Mouse (Mus musculus): ENCODE results near the gene U2af1.

Gene U2af1

DNA sequence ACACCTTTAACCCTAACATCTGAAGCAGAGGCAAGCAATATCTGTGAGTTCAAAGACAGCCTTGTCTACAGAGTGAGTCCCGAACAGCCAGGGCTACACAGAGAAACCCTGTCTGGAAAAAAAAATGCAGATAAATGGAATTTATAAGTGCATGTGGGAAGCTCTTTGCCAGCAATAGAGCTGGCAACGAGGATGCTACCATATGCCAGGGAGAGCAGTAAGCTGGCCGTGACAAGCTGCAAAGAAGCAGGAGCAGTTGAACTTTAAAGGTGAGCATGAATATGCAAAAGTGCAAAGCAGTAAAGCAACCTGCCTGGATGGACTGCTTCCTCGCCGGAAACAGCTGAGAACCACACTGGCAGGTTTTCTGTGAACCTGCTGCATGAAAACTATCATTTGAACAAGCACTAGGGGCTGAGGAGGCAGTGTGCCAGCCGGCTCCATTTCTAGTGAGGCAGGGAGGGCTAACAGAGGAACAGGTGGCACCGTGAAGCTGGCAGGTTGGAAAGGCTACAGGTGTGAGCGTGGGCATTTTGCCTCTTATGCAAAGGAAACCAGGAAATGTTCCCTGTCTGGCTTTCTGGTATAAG is 2.1 kb upstream of the U2af1 start:
- DNase-seq (ENCODE audit: low read depth, low spot score), result no peak

DNA sequence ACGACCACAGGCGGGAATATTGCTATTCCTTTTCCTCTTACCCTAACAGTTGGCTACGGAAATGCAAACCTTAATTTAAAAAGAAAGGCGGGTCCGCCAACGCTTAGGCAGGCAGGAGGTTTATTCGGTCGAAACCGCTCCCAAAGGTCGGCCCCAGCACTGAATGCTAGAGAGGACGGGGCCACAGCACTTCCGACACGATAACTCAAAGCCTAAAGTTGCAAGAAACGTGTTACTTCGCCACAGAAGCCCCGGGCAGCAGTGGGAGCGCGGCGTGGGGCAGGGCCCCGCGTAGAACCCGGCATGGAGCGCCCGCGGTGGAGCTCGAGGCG is 590 bp downstream of the U2af1 start:
- DNase-seq (ENCODE audit: low read depth, low spot score), result no peak

DNA sequence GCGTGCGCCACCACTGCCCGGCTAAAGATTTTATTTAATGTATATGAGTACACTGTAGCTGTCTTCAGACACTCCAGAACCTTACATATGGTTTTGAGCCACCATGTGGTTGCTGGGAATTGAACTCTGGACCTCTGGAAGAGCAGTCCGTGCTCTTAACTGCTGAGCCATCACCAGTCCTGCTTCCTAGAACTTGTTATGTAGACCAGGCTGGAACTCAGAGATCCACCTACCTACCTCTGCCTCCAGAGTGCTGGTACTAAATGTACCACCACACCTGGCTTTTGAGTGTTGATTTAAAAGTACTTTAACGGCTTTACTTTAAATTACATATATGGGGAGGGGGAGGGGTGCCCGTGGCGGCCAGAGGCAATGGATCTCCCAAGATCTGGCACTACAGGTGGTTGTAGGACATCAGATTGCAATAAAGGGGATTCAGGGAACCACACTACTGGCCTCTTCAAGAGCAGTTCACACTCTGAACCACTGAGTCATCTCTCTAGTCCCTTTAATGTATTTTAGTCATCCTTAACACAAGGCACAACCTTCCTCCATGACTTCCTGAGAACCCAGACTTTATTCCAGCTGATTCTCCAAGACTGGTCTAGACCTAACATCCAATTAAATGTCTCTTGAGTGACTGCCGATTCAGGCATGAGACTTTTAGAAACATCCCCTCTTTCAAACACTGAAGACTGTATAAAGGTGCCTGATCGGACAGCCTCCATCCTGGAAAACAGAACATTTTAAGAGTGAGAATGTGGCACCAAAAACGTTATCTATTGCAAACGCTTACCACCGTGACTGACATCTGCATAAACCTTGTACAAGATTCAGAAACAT is 1.3 kb downstream of the U2af1 start:
- DNase-seq (ENCODE audit: low read depth, low spot score), result no peak

DNA sequence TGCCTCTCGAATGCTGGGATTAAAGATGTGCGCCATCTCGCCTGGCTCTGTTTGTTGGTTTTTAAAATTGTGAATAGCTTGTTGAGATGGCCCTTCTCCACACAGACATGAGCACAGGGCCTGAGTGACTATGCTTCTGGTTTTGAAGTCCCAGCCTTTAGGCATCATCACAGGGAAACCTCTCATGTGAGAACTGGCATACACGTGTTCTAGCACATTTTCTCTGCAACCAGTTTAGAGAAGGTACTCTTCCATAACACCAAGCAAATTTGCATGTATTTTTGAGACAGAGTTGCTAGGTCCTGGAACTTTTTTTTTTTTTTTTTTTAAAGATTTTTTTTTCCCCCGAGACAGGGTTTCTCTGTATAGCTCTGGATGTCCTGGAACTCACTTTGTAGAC is 2.0 kb downstream of the U2af1 start:
- no peak for DNase-seq (ENCODE audit: low read depth, low spot score)

DNA sequence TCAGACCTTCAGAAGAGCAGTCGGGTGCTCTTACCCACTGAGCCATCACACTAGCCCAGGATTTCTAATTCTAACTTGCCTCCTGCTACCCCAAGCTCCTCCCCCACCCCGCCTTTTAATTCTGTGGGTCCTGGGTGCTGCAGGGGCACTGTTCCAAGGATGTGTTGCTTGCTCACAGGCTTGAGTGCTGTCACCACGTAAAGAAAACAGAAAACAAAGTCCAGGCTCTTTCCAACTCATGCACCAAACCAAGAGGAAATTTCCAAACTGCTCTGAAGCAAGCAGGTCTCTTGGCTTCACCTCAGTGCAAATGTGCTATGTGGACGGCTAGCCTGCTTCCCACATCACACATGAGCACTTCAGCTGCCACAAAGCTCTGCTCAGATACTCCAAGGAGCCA is 3.3 kb downstream of the U2af1 start:
- peak; percentile 36 for DNase-seq (ENCODE audit: low read depth, low spot score)

DNA sequence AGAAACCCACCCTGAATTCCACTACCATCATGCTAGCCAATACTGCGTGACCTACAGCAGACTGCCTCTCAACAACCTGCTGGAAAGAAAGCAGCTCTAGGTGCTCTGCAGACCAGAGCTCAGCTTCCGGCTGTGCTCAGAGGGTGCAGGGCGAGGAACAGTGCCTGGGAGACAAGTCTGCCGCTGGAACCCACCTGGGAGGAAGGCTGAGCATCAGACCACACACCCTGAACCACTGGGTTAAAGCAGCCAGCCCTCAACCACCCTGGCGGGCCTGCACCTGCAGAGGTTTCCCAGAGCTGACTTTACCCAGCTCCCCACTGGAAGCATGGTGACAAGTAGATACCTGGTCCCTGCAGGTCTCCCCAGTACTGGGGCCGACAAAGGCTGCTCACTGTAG is 5.4 kb downstream of the U2af1 start:
- no peak for DNase-seq (ENCODE audit: low read depth, low spot score)

DNA sequence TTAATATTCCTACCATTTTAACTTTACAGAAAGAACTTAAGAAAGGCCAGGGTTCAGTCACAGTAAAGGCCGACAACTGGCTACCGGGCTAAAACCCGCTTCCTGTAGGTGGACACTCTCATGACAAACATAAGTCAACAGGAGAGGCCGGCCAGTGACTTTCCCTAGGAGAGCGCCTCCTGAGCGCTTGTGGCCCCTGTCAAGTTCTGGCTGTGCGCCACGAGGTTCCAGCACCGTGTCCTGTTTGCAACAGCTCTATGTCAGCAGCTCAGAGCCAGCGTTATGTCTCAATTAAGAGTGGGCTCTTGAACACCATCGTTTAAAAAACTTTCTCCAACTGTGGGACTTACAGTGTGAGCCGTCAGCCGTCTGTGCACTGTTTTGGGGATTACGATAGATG is 6.5 kb downstream of the U2af1 start:
- DNase-seq (ENCODE audit: low read depth, low spot score), result no peak

DNA sequence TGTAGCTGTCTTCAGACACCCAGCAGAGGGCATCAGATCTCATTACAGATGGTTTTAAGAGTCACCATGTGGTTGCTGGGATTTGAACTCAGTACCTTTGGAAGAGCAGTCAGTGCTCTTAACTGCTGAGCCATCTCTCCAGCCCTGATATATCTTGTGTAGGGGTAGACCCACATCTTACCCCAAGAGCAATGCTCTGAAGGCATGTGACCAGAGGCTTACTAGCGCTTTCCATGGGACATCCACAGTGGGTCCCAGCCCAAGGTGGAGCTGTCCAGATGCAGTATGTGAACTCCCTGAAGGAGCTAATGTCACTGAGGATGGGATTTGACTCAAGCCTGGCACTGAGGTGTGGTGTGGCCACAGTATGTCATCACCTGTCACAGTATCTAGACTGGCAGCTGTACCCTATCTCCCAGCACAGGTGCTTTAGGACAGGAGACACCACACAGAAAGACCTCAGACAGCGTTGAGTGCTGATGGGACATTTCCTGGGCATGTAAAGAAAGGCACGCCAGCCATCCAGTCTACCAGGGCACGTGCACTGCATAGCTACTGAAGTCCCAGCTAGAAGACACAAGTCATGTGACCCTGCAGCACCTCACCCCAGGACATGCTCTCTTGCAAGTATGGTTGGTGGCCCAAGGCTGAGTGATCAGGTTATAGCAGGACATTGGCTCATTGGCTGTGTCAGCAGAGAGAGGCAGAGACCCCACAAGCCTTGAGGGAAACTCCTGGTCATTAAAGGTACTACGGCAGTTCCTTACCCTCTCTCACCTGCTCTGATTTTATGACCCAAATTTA is 12.3 kb downstream of the U2af1 start:
- DNase-seq (ENCODE audit: low read depth, low spot score), result peak; percentile 45

DNA sequence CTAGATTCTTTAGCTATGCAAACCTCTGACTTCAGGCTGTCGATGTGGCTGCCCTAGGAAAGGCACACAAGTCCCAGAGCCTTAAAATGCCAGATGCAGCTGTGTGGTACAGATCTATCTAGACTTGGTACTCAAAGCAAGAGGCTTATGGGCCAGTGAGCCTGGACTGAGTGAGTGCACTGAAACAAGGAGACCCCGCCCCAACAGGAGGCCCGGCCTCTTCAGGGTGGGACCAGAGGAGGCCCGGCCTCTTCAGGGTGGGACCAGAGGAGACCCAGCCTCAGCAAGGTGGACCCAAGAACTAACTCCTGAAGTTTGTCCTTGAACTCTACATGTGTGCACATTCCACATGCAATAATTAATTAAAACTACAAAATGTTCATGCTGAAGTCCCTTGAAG is 15.8 kb downstream of the U2af1 start:
- peak; percentile 75 for DNase-seq (ENCODE audit: low read depth, low spot score)

DNA sequence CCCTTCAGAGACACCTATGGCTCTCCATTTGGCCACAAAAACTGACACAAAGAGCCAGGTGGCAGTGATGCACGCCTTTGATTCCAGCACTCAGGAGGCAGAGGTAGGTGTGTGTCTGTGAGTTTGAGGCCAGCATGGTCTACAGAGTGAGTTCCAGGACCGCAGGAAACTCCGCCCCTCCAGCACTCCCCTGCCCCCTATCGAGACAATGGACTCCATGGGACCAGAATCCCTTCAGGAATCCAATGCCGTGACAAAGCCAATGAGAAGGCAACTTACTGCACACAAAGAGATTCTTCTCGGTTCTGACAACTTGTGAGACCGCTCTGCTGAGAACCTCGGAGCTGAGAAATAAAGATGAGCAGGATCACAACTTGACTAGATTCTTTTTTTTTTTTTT is 16.4 kb downstream of the U2af1 start:
- peak; percentile 74 for DNase-seq (ENCODE audit: low read depth, low spot score)

DNA sequence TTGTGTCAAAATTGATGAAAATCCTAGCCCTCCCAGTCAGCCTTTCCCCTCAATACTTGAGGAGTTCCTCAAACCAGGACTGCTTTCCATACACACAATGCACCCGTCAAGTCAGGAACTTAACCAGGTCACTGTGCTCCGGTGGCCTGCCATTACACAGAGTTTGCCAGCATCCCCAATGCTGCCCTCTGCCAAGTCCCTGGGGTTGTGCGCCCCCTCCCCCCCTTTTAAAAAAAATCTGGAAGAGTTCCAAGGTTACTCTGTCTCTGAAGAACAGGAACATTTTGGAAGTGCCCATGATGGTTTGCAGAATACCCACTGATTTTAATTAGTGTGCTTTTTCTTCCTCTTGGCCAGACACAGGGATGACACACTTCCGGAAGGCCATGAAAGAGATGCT is 19.0 kb downstream of the U2af1 start:
- DNase-seq (ENCODE audit: low read depth, low spot score), result no peak

DNA sequence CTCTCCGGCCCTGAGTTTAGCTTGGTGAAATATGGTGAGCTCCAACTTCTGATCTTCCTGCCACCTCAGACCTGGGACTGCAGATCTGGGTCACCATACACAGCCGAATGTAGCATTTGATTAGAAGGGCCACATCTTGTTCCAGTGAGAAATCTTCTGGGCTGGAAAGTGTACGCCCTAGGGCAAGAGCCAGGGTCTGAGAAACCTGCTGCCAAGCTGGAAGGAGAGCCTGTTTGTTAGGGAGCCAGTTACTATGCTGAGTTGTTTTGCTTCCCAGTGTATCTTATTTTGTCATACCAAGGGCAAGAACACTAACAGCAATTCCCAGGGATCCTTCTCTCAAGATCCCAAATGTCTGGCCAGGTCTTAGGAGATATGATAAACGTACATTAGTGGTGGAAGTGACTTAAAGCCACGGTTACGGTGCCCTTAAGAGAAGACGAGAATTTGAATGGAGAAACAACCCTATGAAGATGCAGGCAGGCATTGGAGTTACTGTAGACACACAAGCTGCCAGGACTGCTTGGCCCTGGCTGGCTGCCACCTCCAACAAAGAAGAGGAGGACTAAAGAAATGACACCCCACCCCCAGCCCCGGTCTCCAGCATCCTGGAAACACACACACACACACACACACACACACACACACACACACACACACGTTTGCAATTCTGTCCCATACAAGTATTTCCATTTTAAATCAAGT is 20.7 kb downstream of the U2af1 start:
- no peak for DNase-seq (ENCODE audit: low read depth, low spot score)

DNA sequence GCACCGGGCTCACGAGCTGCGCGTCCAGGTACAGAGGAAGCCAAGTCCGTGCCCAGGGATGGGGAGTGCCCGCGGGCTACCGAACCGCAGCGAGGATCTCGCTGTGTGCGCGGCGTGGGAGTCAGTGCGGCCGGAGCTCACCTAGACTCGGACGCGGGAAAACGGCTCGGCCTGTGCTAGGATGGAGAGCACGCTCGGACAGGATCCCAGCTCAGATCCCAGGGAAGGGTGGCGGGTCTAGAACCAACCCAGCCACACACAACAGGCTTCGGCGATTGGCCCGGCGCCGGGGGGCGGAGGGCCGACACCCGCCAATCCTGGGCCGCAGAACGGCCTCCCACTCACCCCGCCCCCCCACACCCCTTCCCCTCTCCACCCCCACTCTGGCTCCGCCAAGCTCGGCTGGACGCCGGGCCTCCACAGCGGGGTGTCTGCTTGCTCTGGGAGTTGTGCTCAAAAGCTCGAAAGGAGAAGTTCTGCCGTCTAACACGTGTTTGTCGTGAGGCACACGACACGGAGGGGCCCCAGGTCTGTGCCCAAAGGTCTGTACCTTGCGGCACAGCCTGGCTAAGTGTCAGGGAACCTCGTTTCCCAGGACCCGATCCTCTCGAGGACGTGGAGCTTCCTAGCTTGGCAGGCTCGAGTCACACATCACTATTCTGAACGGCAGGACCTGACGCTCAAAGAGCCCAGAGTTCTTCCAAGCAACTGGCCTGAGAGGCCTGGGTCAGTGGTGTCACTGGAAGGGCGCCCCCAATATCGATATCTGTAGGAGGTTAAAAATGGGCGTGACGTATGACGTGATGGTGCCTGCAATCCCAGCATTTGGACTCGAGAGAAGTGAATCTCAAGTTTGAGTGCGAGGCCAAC is 21.5 kb downstream of the U2af1 start, which contains the start of gene Cbs:
TSS of gene Cbs (minus strand) at position 297 of the 870 bp plus-strand sequence.
- peak; percentile 79 for DNase-seq (ENCODE audit: low read depth, low spot score)

DNA sequence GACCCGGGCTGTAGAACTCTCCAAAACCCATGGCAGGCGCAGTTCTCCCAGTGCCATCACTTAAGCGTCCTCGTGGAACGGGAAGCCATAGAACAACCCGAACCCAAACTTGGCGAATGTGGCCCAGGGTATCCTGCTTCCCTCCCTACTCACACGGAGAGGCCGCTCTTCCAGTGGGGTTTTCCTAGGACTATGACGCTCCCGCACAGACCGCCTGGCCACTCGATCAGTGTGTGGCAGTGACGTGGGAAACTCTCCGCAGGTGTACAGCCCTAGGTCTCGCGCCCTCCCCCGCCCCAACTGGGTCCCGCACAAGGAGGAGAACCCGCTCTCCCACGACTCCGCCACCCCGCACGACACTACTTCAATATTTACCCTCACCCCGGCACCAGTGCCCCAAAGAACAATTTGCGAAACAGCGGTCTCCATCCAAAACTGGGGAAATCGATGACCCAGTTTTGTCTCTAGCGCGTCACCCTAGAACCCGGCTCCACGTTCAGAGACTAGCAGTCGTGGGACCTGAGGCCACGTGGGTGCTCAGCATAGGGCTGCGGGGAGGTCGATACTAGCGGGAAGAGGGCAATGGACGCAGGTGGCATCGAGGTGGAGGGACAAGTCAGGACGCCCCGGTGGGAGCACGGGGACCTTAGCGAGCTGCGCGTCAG is 22.3 kb downstream of the U2af1 start:
- DNase-seq (ENCODE audit: low read depth, low spot score), result no peak

DNA sequence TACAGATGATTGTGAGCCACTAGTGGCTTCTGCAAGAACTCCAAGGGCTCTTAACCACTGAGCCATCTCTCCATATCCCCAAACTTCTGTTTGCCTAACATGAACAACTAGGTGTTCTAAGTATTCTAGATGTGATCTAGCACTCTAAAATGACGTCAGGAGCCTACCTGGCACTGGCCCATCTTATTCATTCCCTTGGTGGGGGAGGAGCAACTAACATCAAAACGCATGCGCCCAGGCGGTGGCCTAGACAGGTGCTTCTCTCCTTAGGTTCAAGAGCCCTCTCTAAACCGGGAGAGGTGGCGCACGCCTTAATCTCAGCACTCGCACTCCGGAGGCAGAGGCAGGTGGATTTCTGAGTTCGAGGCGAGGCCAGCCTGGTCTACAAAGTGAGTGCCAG is 22.9 kb downstream of the U2af1 start:
- DNase-seq (ENCODE audit: low read depth, low spot score), result peak; percentile 48

DNA sequence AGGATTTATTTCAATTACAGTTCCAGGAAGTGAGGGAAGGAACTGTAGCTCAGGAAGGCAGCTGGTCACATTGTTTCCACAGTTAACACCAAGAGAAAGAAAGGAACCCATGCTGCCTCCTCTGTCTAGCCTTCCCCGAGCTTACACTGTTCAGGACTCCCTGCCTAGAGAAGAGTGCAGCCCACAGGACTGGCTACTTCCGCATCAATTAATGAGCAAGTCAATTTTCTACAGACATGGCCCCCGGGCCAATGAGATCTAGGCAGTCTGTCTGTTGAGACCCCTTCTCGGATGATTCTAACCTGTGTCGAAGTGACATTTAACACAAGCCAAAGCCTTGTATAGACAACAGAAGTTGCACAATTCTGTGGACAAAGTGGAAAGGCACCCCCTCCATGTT is 23.8 kb downstream of the U2af1 start:
- DNase-seq (ENCODE audit: low read depth, low spot score), result no peak

DNA sequence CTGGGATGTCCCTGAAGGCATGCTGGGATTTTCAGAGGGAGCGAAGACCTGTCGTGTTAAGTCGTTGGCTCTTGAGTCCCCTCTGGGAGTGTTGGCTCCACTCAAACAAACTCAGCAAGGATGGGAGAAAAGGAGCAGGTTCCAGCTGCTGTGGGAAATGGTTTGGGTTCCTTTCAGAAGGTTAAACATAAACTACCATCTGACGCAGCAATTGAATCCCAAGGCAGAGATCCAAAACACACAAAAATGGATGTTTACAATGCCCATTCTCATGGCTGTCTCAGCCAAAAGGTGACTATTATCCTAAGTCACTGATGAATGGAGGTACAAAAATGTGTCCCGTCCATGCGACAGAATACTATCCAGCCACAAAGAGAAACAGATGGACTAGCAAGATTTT is 25.7 kb downstream of the U2af1 start:
- no peak for DNase-seq (ENCODE audit: low read depth, low spot score)

DNA sequence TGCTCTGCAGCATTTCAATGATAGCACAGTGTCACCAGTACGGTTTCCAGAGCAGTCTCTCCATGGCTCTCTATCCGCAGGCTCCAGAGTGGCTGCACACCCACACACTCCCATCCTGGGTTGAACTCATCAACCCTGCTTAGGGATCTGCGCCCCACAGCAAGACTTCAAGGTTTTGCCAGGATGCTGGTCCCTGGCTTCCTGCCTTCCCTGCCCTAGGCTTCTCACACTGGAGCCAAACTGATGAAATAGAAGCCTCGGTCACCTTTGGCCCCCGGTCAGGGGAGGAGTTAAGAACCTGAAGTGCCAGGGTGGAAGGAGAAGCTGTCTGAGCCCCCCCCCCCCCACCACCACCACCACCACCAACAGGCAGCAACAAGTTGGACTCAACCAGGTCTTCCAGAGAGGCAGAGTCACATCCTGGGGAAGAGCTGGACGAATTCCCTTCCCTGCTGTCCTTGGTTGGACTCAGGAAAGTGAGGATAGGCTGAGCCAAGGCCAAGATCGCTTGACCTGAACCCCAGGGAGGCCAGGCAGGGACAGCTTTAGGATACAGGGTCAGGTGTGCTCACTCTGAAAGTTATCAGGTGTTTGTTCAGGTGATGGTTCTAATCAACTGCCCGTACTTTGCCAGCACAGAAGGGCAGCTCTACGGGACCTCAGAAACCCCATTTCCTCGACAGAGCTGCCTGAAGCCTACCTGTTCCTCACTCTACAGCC is 27.5 kb downstream of the U2af1 start:
- DNase-seq (ENCODE audit: low read depth, low spot score), result no peak

DNA sequence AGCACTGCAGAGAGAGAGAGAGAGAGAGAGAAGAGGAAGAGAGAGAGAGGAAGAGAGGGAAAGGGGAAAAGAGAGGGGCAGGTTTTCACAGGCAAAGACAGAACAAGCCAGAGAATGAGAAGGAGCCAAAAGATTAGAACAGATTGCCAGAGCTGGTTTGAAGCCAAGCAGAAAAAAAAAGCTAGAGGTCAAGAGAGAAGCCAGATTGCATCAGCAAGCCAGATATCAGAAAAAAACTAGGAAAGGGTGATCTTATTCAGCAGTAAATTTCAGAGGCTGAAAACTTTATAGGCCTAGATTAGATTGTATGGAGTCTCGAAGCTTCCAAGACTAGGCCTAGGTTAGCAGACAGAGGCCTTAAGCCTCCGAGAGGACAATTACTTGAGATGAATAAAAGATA is 30.7 kb downstream of the U2af1 start:
- no peak for DNase-seq (ENCODE audit: low read depth, low spot score)

DNA sequence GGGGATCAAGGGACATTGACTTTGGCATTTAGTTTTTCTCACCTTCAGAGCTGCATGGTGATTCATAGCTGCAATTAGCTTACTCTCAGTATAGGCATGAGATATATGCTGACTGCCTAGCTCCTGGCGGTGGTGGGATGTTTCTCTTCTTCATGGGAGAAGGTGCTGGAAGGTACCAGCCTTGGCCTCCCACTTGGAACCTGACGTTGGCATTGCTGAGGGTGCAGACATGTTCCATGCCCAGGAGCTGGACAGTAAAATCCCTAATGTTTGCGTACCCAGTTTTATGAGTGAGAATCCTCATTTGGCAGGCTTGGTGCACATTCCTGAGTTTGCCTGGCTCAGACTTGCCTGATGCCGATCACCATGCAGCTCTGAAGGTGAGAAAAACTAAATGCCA is 35.6 kb downstream of the U2af1 start:
- DNase-seq (ENCODE audit: low read depth, low spot score), result no peak
